Mouse (Mus musculus) forebrain, embryonic 12.5 days (tissue): Measurements from ENCODE around the gene Llcfc1. TPM values are rescaled to one million over a fixed set of nuclear protein-coding genes. Genes with fewer than 3 reads are reported as not detected.
A peak's percentile ranks its signal among the peaks of the same experiment; 100 is the strongest.

Source experiments
- ATAC-seq: fragments of 200-750 bp; cut with Nextera tagmentation; 2 replicates; pipeline ENCODE4 v1.8.0; 2017; ENCODE audit warnings: moderate TSS enrichment; ENCODE audit not compliant: low FRiP score
- H3K27ac ChIP-seq: fragments of 300-500 bp; sonication (generic); 2 replicates; pipeline ENCODE4 v1.5.1; 2016; ENCODE audit warnings: mild to moderate bottlenecking
- H3K27me3 ChIP-seq: fragments of 300-500 bp; sonication (generic); 2 replicates; pipeline ENCODE4 v1.6.1; 2016; ENCODE audit warnings: mild to moderate bottlenecking
- H3K36me3 ChIP-seq: fragments of 300-500 bp; sonication (generic); replicated peaks from 2 replicates; pipeline ENCODE4 v1.6.1; 2016; ENCODE audit warnings: mild to moderate bottlenecking
- H3K4me1 ChIP-seq: fragments of 300-500 bp; sonication (generic); 2 replicates; pipeline ENCODE4 v1.6.1; 2016
- H3K4me2 ChIP-seq: fragments of 300-500 bp; sonication (generic); 2 replicates; pipeline ENCODE4 v1.6.1; 2016; ENCODE audit warnings: mild to moderate bottlenecking, moderate library complexity
- H3K4me3 ChIP-seq: fragments of 300-500 bp; sonication (generic); replicated peaks from 2 replicates; pipeline ENCODE4 v1.5.1; 2016; ENCODE audit warnings: mild to moderate bottlenecking
- H3K9ac ChIP-seq: fragments of 300-500 bp; sonication (generic); 2 replicates; pipeline ENCODE4 v1.6.1; 2016; ENCODE audit warnings: mild to moderate bottlenecking
- H3K9me3 ChIP-seq: fragments of 300-500 bp; sonication (generic); 2 replicates; pipeline ENCODE4 v1.6.1; 2016
- WGBS: fragments of 180-500 bp; shearing (Covaris S2); methylation state at CpG from one replicate; pipeline ENCODE4 v1.1.7; 2016; 5-methylcytosine and 5-hydroxymethylcytosine counted together
- polyA plus RNA-seq: library from polyadenylated mRNA; unstranded; fragments of >200 nt; fragmentation: Nextera tagmentation; extraction: Ambion mirVana; gene quantifications from 2 replicates; pipeline ENCODE4 v1.2.1, GENCODE M21; 2016

Gene Llcfc1
- not detected in 2 replicates for polyA plus RNA-seq

DNA sequence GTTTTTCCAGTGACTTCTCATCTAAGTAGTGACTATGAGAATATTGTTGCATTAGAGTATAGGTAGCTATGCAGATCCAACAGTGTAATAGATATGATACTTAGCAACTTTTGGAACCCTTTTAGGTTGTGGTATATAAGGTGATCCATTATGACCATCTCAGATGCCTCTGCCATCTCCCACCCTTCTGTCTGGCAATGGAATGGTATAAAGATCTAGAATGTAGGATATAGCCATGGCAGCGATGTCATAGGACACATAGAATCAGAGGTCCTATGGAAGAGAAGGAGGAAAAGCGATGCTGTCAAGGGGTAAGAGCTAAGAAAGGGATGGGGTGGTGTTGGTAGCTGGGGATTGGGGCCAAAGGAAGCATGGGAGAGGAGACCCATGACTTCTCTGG is at the start of gene Llcfc1:
Gene Llcfc1, plus strand, starts transcription at position 301 of the 400 bp plus-strand sequence.
- H3K27ac ChIP-seq = no peak within 1 kb of the TSS
- no peak within 1 kb of the TSS for H3K4me3 ChIP-seq
- no peaks in the 10 kb centered on the region for H3K9me3 ChIP-seq
- no peak for ATAC-seq
- no peak within 1 kb of the TSS for H3K9ac ChIP-seq
- 88% methylated on average over 2 of the region's 2 CpGs for WGBS
- H3K4me2 ChIP-seq = no peak within 1 kb of the TSS
- H3K27me3 ChIP-seq = no peaks in the 10 kb centered on the region
- H3K36me3 ChIP-seq = no peaks in the 10 kb centered on the region
- no peaks in the 10 kb centered on the region for H3K4me1 ChIP-seq

GRCm38 (mm10) chr6:41635211-41635610 is 49.0 kb upstream of the Llcfc1 start:
- 55% methylated on average over 1 of the region's 1 CpGs for WGBS
- H3K9me3 ChIP-seq = no peaks in the 10 kb centered on the region
- no peaks in the 10 kb centered on the region for H3K36me3 ChIP-seq
- no peak overlapping the region for H3K27ac ChIP-seq
- no peak for ATAC-seq
- H3K4me3 ChIP-seq = no peak overlapping the region
- H3K4me1 ChIP-seq = no peaks in the 10 kb centered on the region
- no peak overlapping the region for H3K4me2 ChIP-seq
- H3K9ac ChIP-seq = no peak overlapping the region
- no peaks in the 10 kb centered on the region for H3K27me3 ChIP-seq

DNA sequence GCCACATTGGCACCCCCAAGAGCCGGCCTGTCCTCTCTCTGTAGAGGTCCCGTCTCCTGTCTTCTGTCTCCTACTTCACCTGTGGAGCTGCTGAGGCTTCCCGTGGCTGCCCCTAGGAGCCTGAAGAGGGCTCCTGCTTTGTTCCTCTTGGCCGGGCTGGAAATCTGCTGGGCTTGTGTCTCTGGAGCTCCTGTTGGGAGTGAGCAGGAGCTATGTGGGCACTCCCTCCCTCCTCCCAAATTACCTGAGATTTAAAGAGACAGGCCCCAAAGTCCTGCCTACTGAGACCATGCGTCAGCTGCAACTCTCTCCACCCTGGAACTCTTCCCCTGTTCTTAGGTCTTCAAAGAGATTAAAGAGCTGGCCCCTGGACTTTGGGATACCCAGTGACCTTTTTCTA is 48.1 kb upstream of the Llcfc1 start, which contains the start of gene Trpv6:
Gene Trpv6, minus strand, starts transcription at position 228 of the 400 bp plus-strand sequence.
- Histone ChIP-seq H3K4me1 (no peaks in the 10 kb centered on the region), H3K36me3 (no peaks in the 10 kb centered on the region), H3K4me2 (no peak within 1 kb of the TSS), H3K27ac (no peak within 1 kb of the TSS), H3K4me3 (no peak within 1 kb of the TSS), H3K9ac (no peak within 1 kb of the TSS), H3K9me3 (no peaks in the 10 kb centered on the region), H3K27me3 (no peaks in the 10 kb centered on the region)
- no peak for ATAC-seq
- WGBS = 12% methylated on average over 5 of the region's 5 CpGs

DNA sequence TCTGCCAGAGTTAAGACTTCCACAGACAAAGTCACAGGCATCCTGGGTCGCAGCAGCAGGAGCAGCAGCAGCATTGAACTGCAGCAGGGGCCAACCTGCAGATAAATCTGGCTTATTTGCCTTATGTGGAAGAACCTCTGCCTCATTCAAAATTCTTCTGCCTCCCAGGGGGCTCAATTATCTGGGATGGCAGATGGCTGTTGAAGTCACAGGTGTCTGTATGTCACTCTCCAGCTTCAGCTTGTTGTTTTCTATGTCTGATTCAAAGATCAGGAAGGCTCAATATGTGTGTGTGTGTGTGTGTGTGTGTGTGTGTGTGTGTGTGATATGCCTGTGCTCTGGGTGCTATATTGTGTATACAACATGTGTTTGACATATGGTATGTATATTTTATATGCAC is 46.8 kb upstream of the Llcfc1 start:
- Histone ChIP-seq H3K9me3 (no peaks in the 10 kb centered on the region), H3K27me3 (no peaks in the 10 kb centered on the region), H3K9ac (no peak overlapping the region), H3K4me2 (no peak overlapping the region), H3K27ac (no peak overlapping the region), H3K36me3 (no peaks in the 10 kb centered on the region), H3K4me1 (no peaks in the 10 kb centered on the region), H3K4me3 (no peak overlapping the region)
- 27% methylated on average over 1 of the region's 1 CpGs for WGBS
- peak; percentile 36; the same call in 1 of the 2 replicates for ATAC-seq

GRCm38 (mm10) chr6:41637927-41638506 is 46.2 kb upstream of the Llcfc1 start:
- H3K9ac ChIP-seq = no peak overlapping the region
- no peaks in the 10 kb centered on the region for H3K27me3 ChIP-seq
- no peak overlapping the region for H3K4me2 ChIP-seq
- H3K9me3 ChIP-seq = no peaks in the 10 kb centered on the region
- no peaks in the 10 kb centered on the region for H3K4me1 ChIP-seq
- no peak overlapping the region for H3K4me3 ChIP-seq
- no peak for ATAC-seq
- H3K27ac ChIP-seq = no peak overlapping the region
- H3K36me3 ChIP-seq = no peaks in the 10 kb centered on the region
- 81% methylated on average over 6 of the region's 6 CpGs for WGBS

DNA sequence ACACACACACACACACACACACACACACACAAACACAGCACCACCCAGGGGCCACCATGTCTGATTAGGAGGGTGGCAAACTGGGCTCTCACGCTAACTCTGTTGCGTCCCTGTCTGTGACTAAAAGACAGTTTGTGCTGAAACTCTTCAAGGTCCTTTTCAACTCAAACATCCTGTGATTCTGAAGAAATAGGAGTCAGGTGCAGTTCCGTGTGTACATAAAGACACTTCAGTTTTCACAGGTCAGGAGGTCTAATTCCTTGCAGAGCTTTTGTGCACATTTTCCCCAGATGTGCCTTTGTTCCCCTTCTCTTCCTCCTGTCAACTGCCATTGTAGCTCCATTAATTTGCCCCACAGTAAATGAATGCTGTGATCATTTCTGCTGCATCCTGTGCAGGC is 43.8 kb upstream of the Llcfc1 start:
- H3K4me2 ChIP-seq = no peak overlapping the region
- no peak overlapping the region for H3K4me3 ChIP-seq
- ATAC-seq = no peak
- no peaks in the 10 kb centered on the region for H3K27me3 ChIP-seq
- H3K9me3 ChIP-seq = no peaks in the 10 kb centered on the region
- H3K4me1 ChIP-seq = no peaks in the 10 kb centered on the region
- H3K27ac ChIP-seq = no peak overlapping the region
- 60% methylated on average over 3 of the region's 3 CpGs for WGBS
- no peaks in the 10 kb centered on the region for H3K36me3 ChIP-seq
- H3K9ac ChIP-seq = no peak overlapping the region

GRCm38 (mm10) chr6:41641173-41641866 is 42.9 kb upstream of the Llcfc1 start:
- Histone ChIP-seq H3K27ac (no peak overlapping the region), H3K9me3 (no peaks in the 10 kb centered on the region), H3K4me1 (no peaks in the 10 kb centered on the region), H3K27me3 (no peaks in the 10 kb centered on the region), H3K36me3 (no peaks in the 10 kb centered on the region), H3K9ac (no peak overlapping the region), H3K4me2 (no peak overlapping the region), H3K4me3 (no peak overlapping the region)
- 82% methylated on average over 6 of the region's 6 CpGs for WGBS
- ATAC-seq = no peak

DNA sequence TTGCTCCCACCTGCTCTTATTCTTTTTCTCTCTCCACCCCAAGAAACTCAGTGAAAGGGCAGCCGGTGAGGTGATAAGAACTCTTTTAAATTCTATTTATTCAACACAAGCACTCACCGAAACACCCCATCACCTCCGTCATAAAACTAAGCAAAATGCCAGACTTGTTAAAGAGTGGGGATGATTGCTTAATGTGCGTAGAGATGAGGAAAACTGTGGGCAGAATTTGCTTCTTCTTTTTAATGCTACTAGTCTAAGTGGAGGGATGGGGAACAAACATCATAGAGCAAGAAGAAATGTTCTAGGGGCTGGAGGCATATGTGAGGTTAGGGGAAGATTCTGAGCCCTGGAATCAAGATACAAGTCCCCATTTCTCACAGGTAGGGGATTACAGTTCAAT is 41.5 kb upstream of the Llcfc1 start:
- WGBS = 94% methylated on average over 4 of the region's 4 CpGs
- Histone ChIP-seq H3K4me2 (no peak overlapping the region), H3K9me3 (no peaks in the 10 kb centered on the region), H3K36me3 (no peaks in the 10 kb centered on the region), H3K4me1 (no peaks in the 10 kb centered on the region), H3K27me3 (no peaks in the 10 kb centered on the region), H3K27ac (no peak overlapping the region), H3K9ac (no peak overlapping the region), H3K4me3 (no peak overlapping the region)
- ATAC-seq = no peak

DNA sequence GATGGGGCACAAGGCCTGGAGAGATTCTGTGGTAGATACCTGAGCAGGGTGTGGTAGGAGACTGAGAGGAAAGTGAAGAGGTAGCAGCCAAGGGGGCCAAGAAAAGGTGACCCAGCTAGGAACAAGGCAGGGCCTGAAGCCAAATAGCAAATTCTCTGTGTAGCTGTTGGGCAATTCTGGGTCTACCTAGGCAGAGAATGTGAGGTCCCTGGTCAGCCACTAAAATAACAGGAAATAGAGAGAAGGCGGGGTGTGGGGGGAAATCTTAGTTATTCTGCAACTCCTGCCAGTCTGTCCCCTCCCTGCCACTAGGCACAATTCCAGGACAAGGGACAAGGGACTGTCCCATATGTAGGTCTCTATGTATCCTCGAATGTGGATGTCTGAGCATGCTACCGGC is 41.0 kb upstream of the Llcfc1 start:
- Histone ChIP-seq H3K27me3 (no peaks in the 10 kb centered on the region), H3K27ac (no peak overlapping the region), H3K4me3 (no peak overlapping the region), H3K4me2 (no peak overlapping the region), H3K9ac (no peak overlapping the region), H3K4me1 (no peaks in the 10 kb centered on the region), H3K9me3 (no peaks in the 10 kb centered on the region), H3K36me3 (no peaks in the 10 kb centered on the region)
- ATAC-seq = no peak
- WGBS = 93% methylated on average over 3 of the region's 3 CpGs

DNA sequence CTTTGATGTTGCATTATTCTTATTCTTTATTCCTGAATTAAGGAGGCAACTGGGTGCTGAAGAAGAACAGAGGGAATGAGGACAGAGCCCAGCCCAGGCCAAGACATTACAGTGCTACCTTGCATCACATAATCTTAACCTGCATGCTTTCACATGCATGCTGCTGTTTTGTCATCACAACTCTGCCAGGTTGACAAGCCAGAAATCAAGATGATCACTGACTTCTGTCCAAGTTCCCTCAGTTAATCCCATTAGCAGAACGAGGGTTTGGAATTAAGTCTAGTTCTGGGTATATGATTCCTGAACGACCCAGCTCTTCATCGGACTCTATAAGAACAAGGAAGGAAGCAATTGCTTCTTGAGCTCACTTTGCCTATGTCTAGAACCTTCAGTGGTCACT is 38.0 kb upstream of the Llcfc1 start:
- no peak for ATAC-seq
- WGBS = 83% methylated on average over 3 of the region's 3 CpGs
- no peaks in the 10 kb centered on the region for H3K36me3 ChIP-seq
- no peaks in the 10 kb centered on the region for H3K9me3 ChIP-seq
- H3K4me1 ChIP-seq = no peaks in the 10 kb centered on the region
- no peak overlapping the region for H3K4me2 ChIP-seq
- no peaks in the 10 kb centered on the region for H3K27me3 ChIP-seq
- no peak overlapping the region for H3K27ac ChIP-seq
- no peak overlapping the region for H3K4me3 ChIP-seq
- no peak overlapping the region for H3K9ac ChIP-seq

- Histone ChIP-seq H3K27ac (no peak overlapping the region), H3K4me3 (no peak overlapping the region), H3K9me3 (no peaks in the 10 kb centered on the region), H3K27me3 (no peaks in the 10 kb centered on the region), H3K4me2 (no peak overlapping the region), H3K36me3 (no peaks in the 10 kb centered on the region), H3K4me1 (no peaks in the 10 kb centered on the region), H3K9ac (no peak overlapping the region)
- ATAC-seq = no peak
Measured at GRCm38 (mm10) chr6:41646672-41647071, 37.6 kb upstream of the Llcfc1 start.

DNA sequence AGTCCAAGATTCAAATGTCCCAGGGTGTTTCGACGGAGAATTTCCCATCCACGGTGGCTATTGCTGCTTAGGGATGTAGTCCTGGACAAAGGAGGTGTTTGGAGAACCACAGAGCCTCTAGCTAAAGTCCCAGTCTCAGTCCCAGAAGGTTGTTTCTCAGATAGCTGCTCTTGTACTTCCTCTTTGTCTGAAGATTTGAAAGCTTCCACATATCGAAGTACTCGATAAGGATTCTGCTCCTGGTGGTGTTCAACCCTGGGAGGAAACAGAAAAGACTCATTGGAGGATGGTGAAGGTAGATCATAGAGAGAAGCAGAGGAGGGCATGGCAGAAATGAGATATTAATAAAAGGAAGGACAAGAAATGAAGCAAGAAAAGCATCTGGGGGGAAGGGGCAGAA is 31.1 kb upstream of the Llcfc1 start:
- Histone ChIP-seq H3K27ac (no peak overlapping the region), H3K36me3 (no peaks in the 10 kb centered on the region), H3K4me1 (no peaks in the 10 kb centered on the region), H3K27me3 (no peaks in the 10 kb centered on the region), H3K9ac (no peak overlapping the region), H3K9me3 (no peaks in the 10 kb centered on the region), H3K4me3 (no peak overlapping the region), H3K4me2 (no peak overlapping the region)
- ATAC-seq = no peak
- WGBS = 96% methylated on average over 5 of the region's 5 CpGs

GRCm38 (mm10) chr6:41654648-41655047 is 29.6 kb upstream of the Llcfc1 start:
- Histone ChIP-seq H3K27me3 (no peaks in the 10 kb centered on the region), H3K9ac (no peak overlapping the region), H3K4me2 (no peak overlapping the region), H3K4me3 (no peak overlapping the region), H3K4me1 (no peaks in the 10 kb centered on the region), H3K9me3 (no peaks in the 10 kb centered on the region), H3K27ac (no peak overlapping the region), H3K36me3 (no peaks in the 10 kb centered on the region)
- ATAC-seq = no peak
- 88% methylated on average over 8 of the region's 8 CpGs for WGBS
